Mouse (Mus musculus): ENCODE measurements around the gene Dglucy.

GRCm38 (mm10) chr12:100837208-100837607, 58.4 kb downstream of the Dglucy start:
- TF ChIP-seq GATA1 (IDR thresholded peaks at IDR 0.05; ENCODE audit: low read length) (no peak), TAL1 (IDR thresholded peaks at IDR 0.05; ENCODE audit: low read length) (no peak)

Measured in erythroblast, embryonic 14.5 days (primary cell).